Mouse (Mus musculus) frontal cortex, postnatal 14 days (tissue): Measurements from ENCODE around the gene Pdgfa.

ENCODE experiments used
- DNase-seq, 2 experiments: peaks; one replicate each; pipeline ENCODE4 v3.0.0; 2022; ENCODE audit warnings: low spot score in 2 of 2

Pdgfa gene

GRCm38 (mm10) chr5:138997171-138997788 lies at the start of gene Pdgfa:
Gene Pdgfa (minus strand): TSS chr5:138997370.
- DNase-seq: peak in 1 of 2 experiments; percentile 35

GRCm38 (mm10) chr5:139046636-139047035 lies 49.5 kb upstream of the Pdgfa start:
- no peak for DNase-seq

- no peak for DNase-seq
Observed at GRCm38 (mm10) chr5:139043546-139043945, 46.4 kb upstream of the Pdgfa start.

GRCm38 (mm10) chr5:139042299-139042698 lies 45.1 kb upstream of the Pdgfa start:
- DNase-seq: no peak

- no peak for DNase-seq
Observed at GRCm38 (mm10) chr5:139035171-139035570, 38.0 kb upstream of the Pdgfa start.

- DNase-seq: no peak
Observed at GRCm38 (mm10) chr5:139034746-139035145, 37.6 kb upstream of the Pdgfa start.

GRCm38 (mm10) chr5:139033406-139034317 lies 36.5 kb upstream of the Pdgfa start:
- no peak for DNase-seq

- no peak for DNase-seq
Observed at GRCm38 (mm10) chr5:139027603-139028002, 30.4 kb upstream of the Pdgfa start.

- no peak for DNase-seq
Observed at GRCm38 (mm10) chr5:139024351-139025105, 27.4 kb upstream of the Pdgfa start.

- DNase-seq: no peak
Observed at GRCm38 (mm10) chr5:139020595-139020994, 23.4 kb upstream of the Pdgfa start.

GRCm38 (mm10) chr5:139017371-139018124 lies 20.4 kb upstream of the Pdgfa start:
- peak in 1 of 2 experiments; percentile 33 for DNase-seq

- no peak for DNase-seq
Observed at GRCm38 (mm10) chr5:139015097-139015496, 17.9 kb upstream of the Pdgfa start.

- DNase-seq: no peak
Observed at GRCm38 (mm10) chr5:139010649-139011048, 13.5 kb upstream of the Pdgfa start.

- DNase-seq: no peak
Observed at GRCm38 (mm10) chr5:139007141-139007775, 10.1 kb upstream of the Pdgfa start.

GRCm38 (mm10) chr5:139004588-139004987 lies 7.4 kb upstream of the Pdgfa start:
- DNase-seq: no peak

GRCm38 (mm10) chr5:138999716-139000115 lies 2.5 kb upstream of the Pdgfa start:
- DNase-seq: no peak

- DNase-seq: no peak
Observed at GRCm38 (mm10) chr5:138997936-138998580, 888 bp upstream of the Pdgfa start.

- peak; percentile 38 to 49 for DNase-seq
Observed at GRCm38 (mm10) chr5:138996322-138997073, 672 bp downstream of the Pdgfa start.

GRCm38 (mm10) chr5:138995721-138996311 lies 1.4 kb downstream of the Pdgfa start:
- DNase-seq: peak; percentile 43 to 57
